21 mouse cellular contexts compared by ENCODE assay signal in genomic region chr1:40106719-40107118, GRCm38 (mm10). TPM values are rescaled to one million over a fixed set of nuclear protein-coding genes. Genes with fewer than 3 reads are reported as not detected.
DNase-seq lines count a peak whose midpoint lies in the region; ATAC-seq and TF ChIP-seq lines count a peak whose summit lies in the region.
"Had no signal": no experiment of that assay in that cellular context is flagged by ENCODE, and none has a peak within 500 bp of the region (broad histone marks: within the 10 kb centered on the region; RNA-seq: fewer than 3 reads in every experiment).

No protein-coding gene starts in this region.

- TF ChIP-seq CTCF in lung, adult 2 months (IDR thresholded peaks at IDR 0.05; ENCODE audit: insufficient read depth, low read length), result no peak
- TF ChIP-seq CTCF in left cerebral cortex, adult 2 months (IDR thresholded peaks at IDR 0.05), result no peak

- no peak overlapping the region for H3K4me2 ChIP-seq in lung, embryonic 15.5 days
- no peak overlapping the region for H3K4me2 ChIP-seq in stomach, embryonic 16.5 days (ENCODE audit: low read depth, low read length)
- H3K4me2 ChIP-seq: heart, embryonic 15.5 days had no signal

- 37% methylated on average over 4 of the region's 4 CpGs for WGBS in lung, embryonic 15.5 days
- WGBS in lung, adult 2 months, result 59% methylated on average over 4 of the region's 4 CpGs
- 42% methylated on average over 4 of the region's 4 CpGs for WGBS in stomach, embryonic 16.5 days

- H3K27me3 ChIP-seq in lung, embryonic 15.5 days, result no peaks in the 10 kb centered on the region
- no peaks in the 10 kb centered on the region for H3K27me3 ChIP-seq in stomach, embryonic 16.5 days (ENCODE audit: control insufficient read depth, insufficient read depth, low read length)
- H3K27me3 ChIP-seq: heart, embryonic 15.5 days had no signal

- H3K27ac ChIP-seq in lung, embryonic 15.5 days, result no peak overlapping the region
- H3K27ac ChIP-seq in stomach, embryonic 16.5 days (ENCODE audit: low read length), result peak overlapping the region; percentile 69; the same call in 1 of the 2 replicates
- H3K27ac ChIP-seq in left cerebral cortex, adult 2 months, result no peak overlapping the region
- H3K27ac ChIP-seq: heart, embryonic 15.5 days; hindbrain, postnatal 0 days; liver, embryonic 14.5 days had no signal

- H3K4me3 ChIP-seq in lung, embryonic 15.5 days, result no peak overlapping the region
- H3K4me3 ChIP-seq in lung, adult 2 months (replicated peaks; ENCODE audit: extremely low read depth, low read depth, low read length), result no peak overlapping the region
- no peak overlapping the region for H3K4me3 ChIP-seq in stomach, embryonic 16.5 days (replicated peaks; ENCODE audit: low read length)
- no peak overlapping the region for H3K4me3 ChIP-seq in left cerebral cortex, adult 2 months
- H3K4me3 ChIP-seq: heart, embryonic 15.5 days had no signal

- peak; percentile 24 for DNase-seq in heart, adult 8-10 months (ENCODE audit: low spot score)
- no peak for DNase-seq in heart, postnatal 25 days (ENCODE audit: low spot score)
- no peak for DNase-seq in lung, adult 2 months
- DNase-seq in heart, postnatal 10 days, result peak; percentile 55 to 58
- no peak for DNase-seq in left cerebral cortex, adult 2 months (ENCODE audit: extremely low spot score in 1 of 2, low spot score in 2 of 2)
- DNase-seq: adrenal gland, adult 8-10 months; cerebellum, adult 8-10 months; forebrain, postnatal 0 days; gastrocnemius, postnatal 10 days; kidney, postnatal 14 days; thymus, postnatal 4 days had no signal

- no peaks in the 10 kb centered on the region for H3K4me1 ChIP-seq in lung, embryonic 15.5 days
- no peaks in the 10 kb centered on the region for H3K4me1 ChIP-seq in lung, adult 2 months (ENCODE audit: control insufficient read depth, insufficient read depth, low read length)
- H3K4me1 ChIP-seq in stomach, embryonic 16.5 days (ENCODE audit: control insufficient read depth, insufficient read depth, low read length), result peaks cover 7% of the 10 kb centered on the region; the same call in 1 of the 2 replicates
- H3K4me1 ChIP-seq: heart, embryonic 15.5 days had no signal

- peak; percentile 57; the same call in 1 of the 2 replicates for ATAC-seq in lung, embryonic 15.5 days (ENCODE audit: borderline replicate concordance, extremely low read depth, low FRiP score, low TSS enrichment)
- peak; percentile 56; the same call in 1 of the 2 replicates for ATAC-seq in stomach, embryonic 16.5 days (ENCODE audit: insufficient read depth, low FRiP score)
- ATAC-seq in granulocyte monocyte progenitor cell, adult 5-6 weeks (replicated peaks; ENCODE audit: poor library complexity, severe bottlenecking), result no peak
- ATAC-seq: forebrain, postnatal 0 days; hindbrain, postnatal 0 days had no signal

- intact Hi-C loops in heart, postnatal 25 days (cut with DNase I), result no loop called here
- intact Hi-C loops in heart, postnatal 10 days (cut with DNase I), result no loop called here
- intact Hi-C loops in left cerebral cortex, adult 2 months (cut with DNase I), result no loop called here

- no peak overlapping the region for H3K9ac ChIP-seq in lung, embryonic 15.5 days
- H3K9ac ChIP-seq in stomach, embryonic 16.5 days (ENCODE audit: low read length), result no peak overlapping the region
- H3K9ac ChIP-seq: forebrain, postnatal 0 days; heart, embryonic 15.5 days; liver, embryonic 14.5 days had no signal

- no peaks in the 10 kb centered on the region for H3K36me3 ChIP-seq in lung, embryonic 15.5 days
- no peaks in the 10 kb centered on the region for H3K36me3 ChIP-seq in stomach, embryonic 16.5 days (ENCODE audit: control insufficient read depth, insufficient read depth, low read length)
- H3K36me3 ChIP-seq: G1E; heart, embryonic 15.5 days had no signal

- H3K9me3 ChIP-seq in lung, embryonic 15.5 days, result no peaks in the 10 kb centered on the region
- no peaks in the 10 kb centered on the region for H3K9me3 ChIP-seq in stomach, embryonic 16.5 days (replicated peaks; ENCODE audit: control insufficient read depth, low read length)
- H3K9me3 ChIP-seq: G1E; heart, embryonic 15.5 days had no signal

- TF ChIP-seq POLR2A in lung, adult 2 months (IDR thresholded peaks at IDR 0.05; ENCODE audit: borderline replicate concordance, extremely low read depth, low read depth, low read length), result no peak

RNA-seq across cellular contexts. Expression of gene Il1r2, which starts 32.8 kb away (rescaled TPM):
- total RNA-seq in heart, adult 8-10 months (2022), result not detected
- not detected for total RNA-seq in heart, postnatal 25 days (2021)
- polyA plus RNA-seq in lung, embryonic 15.5 days (2015; fragmentation: Nextera tagmentation; extraction: Ambion mirVana), result 1.2 and 1.3 TPM in 2 replicates
- polyA plus RNA-seq in lung, adult 2 months (2012; rRNA removed), result 0.80 and 4.7 TPM in 2 replicates
- total RNA-seq in heart, postnatal 10 days (2021), result not detected
- polyA plus RNA-seq in stomach, embryonic 16.5 days (2015; fragmentation: Nextera tagmentation; extraction: Ambion mirVana), result 14.1 and 28.0 TPM in 2 replicates
- not detected in 2 replicates for total RNA-seq in granulocyte monocyte progenitor cell, adult 5-6 weeks (2014; fragmentation: Nextera tagmentation)
- total RNA-seq in granulocyte monocyte progenitor cell, adult 5-6 weeks (2017), result 0.88 and 2.9 TPM in 2 replicates
- total RNA-seq in left cerebral cortex, adult 2 months (2021), result not detected
- total RNA-seq: forebrain, postnatal 0 days; left cerebral cortex, postnatal 36 days; midbrain, postnatal 0 days had no signal
- polyA plus RNA-seq: G1E; neural tube, embryonic 11.5 days had no signal

Comparison
In these comparisons a context has a peak if more than half of its experiments do, and no peak if none do; other contexts are left out.
1. DNase-seq: peak in heart, adult 8-10 months (single experiment) and heart, postnatal 10 days (2 of 2); none in heart, postnatal 25 days (single experiment), lung, adult 2 months (single experiment) and left cerebral cortex, adult 2 months (0 of 2).